Mouse (Mus musculus) lung, embryonic 14.5 days (tissue): Measurements from ENCODE around the gene Mycbp2. TPM values are rescaled to one million over a fixed set of nuclear protein-coding genes. Genes with fewer than 3 reads are reported as not detected.
A peak's percentile ranks its signal among the peaks of the same experiment; 100 is the strongest.

ENCODE experiments used
- ATAC-seq: fragments of 200-750 bp; cut with Nextera tagmentation; 2 replicates; pipeline ENCODE4 v1.8.0; 2017; ENCODE audit warnings: mild to moderate bottlenecking, moderate TSS enrichment, moderate library complexity; ENCODE audit not compliant: insufficient read depth
- DNase-seq: peaks from one replicate; pipeline ENCODE4 v3.0.0-alpha.2; 2015
- H3K27ac ChIP-seq: fragments of 300-500 bp; sonication (generic); 2 replicates; pipeline ENCODE4 v1.5.1; 2014; ENCODE audit warnings: low read depth, mild to moderate bottlenecking, moderate library complexity
- H3K27me3 ChIP-seq: fragments of 300-500 bp; sonication (generic); 2 replicates; pipeline ENCODE4 v1.6.1; 2014; ENCODE audit warnings: low read length, control low read depth; ENCODE audit not compliant: insufficient read depth
- H3K36me3 ChIP-seq: fragments of 300-500 bp; sonication (generic); 2 replicates; pipeline ENCODE4 v1.6.1; 2014; ENCODE audit warnings: control low read depth; ENCODE audit not compliant: insufficient read depth
- H3K4me1 ChIP-seq: fragments of 300-500 bp; sonication (generic); 2 replicates; pipeline ENCODE4 v1.6.1; 2014; ENCODE audit warnings: antibody characterized with exemption, control low read depth; ENCODE audit not compliant: insufficient read depth
- H3K4me2 ChIP-seq: fragments of 300-500 bp; sonication (generic); 2 replicates; pipeline ENCODE4 v1.6.1; 2014; ENCODE audit warnings: mild to moderate bottlenecking
- H3K4me3 ChIP-seq: fragments of 300-500 bp; sonication (generic); 2 replicates; pipeline ENCODE4 v1.5.1; 2014; ENCODE audit warnings: low read depth, low read length
- H3K9ac ChIP-seq: fragments of 300-500 bp; sonication (generic); 2 replicates; pipeline ENCODE4 v1.6.1; 2014
- H3K9me3 ChIP-seq: fragments of 300-500 bp; sonication (generic); 2 replicates; pipeline ENCODE4 v1.6.1; 2016; ENCODE audit warnings: low read depth, low read length, control low read depth
- CTCF ChIP-seq: IDR thresholded peaks from 2 replicates; pipeline ENCODE4 v1.5.1; 2016; ENCODE audit warnings: antibody characterized with exemption, low read depth
- WGBS: fragments of 180-500 bp; shearing (Covaris S2); extraction: QIAGEN DNeasy Blood & Tissue Kit; methylation state at CpG from one replicate; pipeline ENCODE4 v1.1.7; 2014; 5-methylcytosine and 5-hydroxymethylcytosine counted together
- polyA plus RNA-seq: library from polyadenylated mRNA; unstranded; fragments of >200 nt; fragmentation: Nextera tagmentation; extraction: Ambion mirVana; gene quantifications from 2 replicates; pipeline ENCODE4 v1.2.1, GENCODE M21; 2014

Gene Mycbp2
- polyA plus RNA-seq, 1 experiment from 2014 or later = 22.7 TPM

DNA sequence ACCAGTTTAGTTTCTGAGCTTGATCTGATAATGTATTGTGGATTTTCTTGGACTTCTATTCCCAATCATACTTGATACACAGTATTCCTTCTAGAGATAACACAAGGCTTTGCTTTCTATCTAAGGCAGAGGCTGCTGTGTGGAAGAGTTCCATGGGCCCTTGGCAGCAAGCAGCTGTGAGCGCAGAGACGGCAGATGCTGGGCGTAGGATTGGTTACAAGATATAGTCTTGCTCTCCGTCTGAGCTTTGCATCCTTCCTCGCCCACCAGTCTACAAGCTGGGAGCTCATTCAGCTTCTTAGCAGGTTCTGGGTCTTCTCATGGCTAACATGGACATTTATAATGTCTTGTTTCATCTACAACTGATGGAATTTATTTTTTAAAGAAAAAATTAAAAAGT lies 196.5 kb downstream of the Mycbp2 start:
- TF ChIP-seq CTCF = no peak
- WGBS = 93% methylated on average over 5 of the region's 5 CpGs
- no peak overlapping the region for H3K27ac ChIP-seq
- no peaks in the 10 kb centered on the region for H3K4me1 ChIP-seq
- H3K9ac ChIP-seq = no peak overlapping the region
- no peak overlapping the region for H3K4me2 ChIP-seq
- no peaks in the 10 kb centered on the region for H3K9me3 ChIP-seq
- DNase-seq (no peak), ATAC-seq (no peak)
- peaks cover 42% of the 10 kb centered on the region for H3K36me3 ChIP-seq
- H3K4me3 ChIP-seq = no peak overlapping the region
- H3K27me3 ChIP-seq = no peaks in the 10 kb centered on the region

DNA sequence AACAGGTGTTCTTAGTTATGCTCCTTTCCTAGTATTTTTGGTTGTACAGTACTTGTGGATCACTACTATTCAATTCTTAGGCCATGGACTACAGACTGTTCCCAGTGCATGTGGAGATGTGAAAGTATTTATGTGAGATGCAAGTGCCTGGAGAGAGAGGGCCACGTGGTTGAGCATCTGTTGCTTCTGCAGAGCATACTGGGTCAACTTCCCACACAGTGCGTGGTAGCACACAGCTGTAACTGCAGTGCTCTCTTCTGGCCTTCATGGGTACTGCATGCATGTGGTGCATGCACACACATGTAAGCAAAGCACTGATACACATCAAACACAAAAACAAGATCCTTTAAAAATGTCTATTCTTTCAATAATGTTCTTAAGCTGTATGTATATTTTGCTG lies 214.6 kb downstream of the Mycbp2 start:
- DNase-seq = peak; percentile 47
- Histone ChIP-seq H3K9ac (no peak overlapping the region), H3K4me2 (no peak overlapping the region), H3K27ac (no peak overlapping the region), H3K4me1 (no peaks in the 10 kb centered on the region), H3K27me3 (no peaks in the 10 kb centered on the region), H3K4me3 (no peak overlapping the region), H3K36me3 (peaks cover 60% of the 10 kb centered on the region), H3K9me3 (no peaks in the 10 kb centered on the region)
- no peak for ATAC-seq
- WGBS = 71% methylated on average over 2 of the region's 2 CpGs
- peak; percentile 62 for TF ChIP-seq CTCF

DNA sequence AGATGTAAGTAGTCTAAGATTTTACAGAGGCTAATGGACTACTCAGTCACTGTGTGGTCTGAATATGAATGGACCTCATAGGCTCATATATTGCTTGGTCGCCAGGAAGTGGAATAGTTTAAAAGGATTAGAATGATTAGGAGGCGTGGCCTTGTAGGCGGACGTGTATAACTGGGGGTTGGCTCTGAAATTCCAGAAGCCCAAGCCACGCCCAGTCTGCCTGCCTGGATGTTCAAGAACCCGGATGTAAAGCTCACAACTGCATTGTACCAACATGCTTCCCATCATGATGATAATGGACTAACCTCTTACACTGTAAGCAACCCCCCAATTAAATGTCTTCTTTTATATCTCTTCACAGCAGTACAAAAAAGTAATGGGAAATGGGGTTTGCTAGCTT lies 220.9 kb downstream of the Mycbp2 start:
- TF ChIP-seq CTCF = no peak
- WGBS = 84% methylated on average over 6 of the region's 6 CpGs
- no peak for DNase-seq
- no peak for ATAC-seq
- Histone ChIP-seq H3K36me3 (peaks cover 67% of the 10 kb centered on the region), H3K9me3 (no peaks in the 10 kb centered on the region), H3K4me1 (no peaks in the 10 kb centered on the region), H3K27me3 (no peaks in the 10 kb centered on the region), H3K9ac (no peak overlapping the region), H3K4me3 (no peak overlapping the region), H3K4me2 (no peak overlapping the region), H3K27ac (no peak overlapping the region)

DNA sequence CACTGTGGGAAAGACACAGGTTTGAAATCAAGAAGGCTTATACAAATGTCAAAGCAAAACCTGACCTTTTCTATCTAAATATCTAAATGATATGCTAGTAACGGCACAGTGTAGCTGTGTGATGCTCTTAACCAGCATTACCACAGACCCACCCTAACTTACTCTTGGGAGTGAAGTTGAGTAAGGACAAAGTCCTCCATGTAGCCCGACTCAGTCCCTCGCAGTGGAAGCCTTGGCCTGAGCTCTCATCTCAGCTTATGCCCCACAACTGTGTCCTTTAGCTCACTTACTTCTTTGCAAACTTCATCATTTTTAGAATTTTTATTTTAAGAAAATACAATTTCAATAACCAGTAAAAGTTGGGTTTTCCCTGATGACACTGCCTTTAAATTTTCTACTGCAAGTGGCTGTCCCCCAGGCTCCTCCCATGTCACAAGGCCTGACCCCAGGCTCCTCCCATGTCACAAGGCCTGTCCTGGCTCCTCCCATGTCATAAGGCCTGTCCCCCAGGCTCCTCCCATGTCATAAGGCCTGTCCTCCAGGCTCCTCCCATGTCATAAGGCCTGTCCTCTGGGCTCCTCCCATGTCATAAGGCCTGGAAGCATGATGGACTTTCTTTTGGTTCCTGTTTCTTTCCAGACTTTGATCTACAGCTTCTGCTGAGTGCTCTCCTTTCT lies 231.5 kb downstream of the Mycbp2 start:
- ATAC-seq (no peak), DNase-seq (no peak)
- Histone ChIP-seq H3K4me1 (no peaks in the 10 kb centered on the region), H3K27me3 (no peaks in the 10 kb centered on the region), H3K9ac (no peak overlapping the region), H3K36me3 (peaks cover 52% of the 10 kb centered on the region), H3K9me3 (no peaks in the 10 kb centered on the region), H3K27ac (no peak overlapping the region), H3K4me2 (no peak overlapping the region), H3K4me3 (no peak overlapping the region)
- 92% methylated on average over 3 of the region's 3 CpGs for WGBS
- TF ChIP-seq CTCF = no peak

DNA sequence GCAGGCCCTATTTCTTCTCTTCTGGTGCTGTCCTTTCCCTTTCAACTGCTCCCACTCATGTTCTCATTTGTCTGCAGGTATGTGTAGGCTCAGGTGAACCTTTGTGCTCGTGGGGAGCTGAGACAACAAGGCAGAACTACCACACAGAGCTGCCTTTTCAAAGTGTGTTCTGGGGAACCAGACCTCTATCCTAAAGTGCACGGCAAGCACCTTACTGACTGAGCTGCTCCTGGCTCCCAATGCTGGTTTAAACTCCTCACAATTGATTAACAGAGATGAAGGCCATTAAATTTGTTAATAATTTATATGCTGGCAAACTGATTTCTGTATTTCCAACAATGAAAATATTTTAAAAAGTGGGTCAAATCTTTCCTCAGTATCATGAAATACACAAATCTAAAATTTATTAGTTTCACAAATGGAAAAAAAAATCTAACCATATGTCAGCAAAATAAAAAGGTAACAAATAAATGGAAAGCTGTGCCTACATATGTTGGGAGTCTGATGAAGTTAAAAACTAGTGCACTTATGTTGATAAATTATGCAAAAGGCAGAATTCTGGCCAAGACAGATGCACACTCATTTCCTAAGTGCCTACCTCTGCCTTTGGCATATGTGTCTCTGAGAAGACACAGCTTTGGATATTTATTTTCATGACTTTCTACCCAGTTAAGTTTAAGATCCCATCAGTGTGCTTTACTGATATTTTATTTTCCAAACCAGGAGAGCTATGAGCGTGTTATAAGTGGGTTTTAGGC lies 233.8 kb downstream of the Mycbp2 start:
- H3K27me3 ChIP-seq = no peaks in the 10 kb centered on the region
- DNase-seq (no peak), ATAC-seq (no peak)
- no peak for TF ChIP-seq CTCF
- no peaks in the 10 kb centered on the region for H3K9me3 ChIP-seq
- H3K36me3 ChIP-seq = peaks cover 35% of the 10 kb centered on the region
- WGBS = 91% methylated on average over 3 of the region's 3 CpGs
- H3K27ac ChIP-seq = no peak overlapping the region
- no peak overlapping the region for H3K9ac ChIP-seq
- no peaks in the 10 kb centered on the region for H3K4me1 ChIP-seq
- no peak overlapping the region for H3K4me3 ChIP-seq
- H3K4me2 ChIP-seq = no peak overlapping the region

DNA sequence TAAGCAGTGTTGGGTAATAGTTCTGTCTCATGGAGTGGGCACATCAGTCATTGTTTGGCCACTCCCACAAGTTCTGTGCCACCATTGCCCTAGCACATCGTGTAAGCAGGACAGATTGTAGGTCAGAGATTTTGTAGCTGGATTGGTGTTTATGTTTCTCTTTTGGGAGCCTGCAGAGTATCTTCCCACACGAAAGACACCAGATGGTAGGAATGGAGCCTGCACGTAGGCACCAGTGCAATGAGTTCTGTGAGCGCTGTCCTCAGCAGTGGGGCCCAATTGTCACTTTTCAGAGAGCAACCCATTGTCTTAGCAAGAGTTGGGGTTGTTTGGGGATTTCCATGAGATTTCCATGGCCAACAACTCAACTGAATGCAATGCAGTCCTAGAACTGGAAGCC lies 236.6 kb downstream of the Mycbp2 start:
- H3K4me2 ChIP-seq = no peak overlapping the region
- peaks cover 11% of the 10 kb centered on the region for H3K36me3 ChIP-seq
- no peaks in the 10 kb centered on the region for H3K4me1 ChIP-seq
- no peak for TF ChIP-seq CTCF
- no peak for ATAC-seq
- DNase-seq = no peak
- H3K9ac ChIP-seq = no peak overlapping the region
- no peak overlapping the region for H3K4me3 ChIP-seq
- H3K9me3 ChIP-seq = no peaks in the 10 kb centered on the region
- H3K27me3 ChIP-seq = no peaks in the 10 kb centered on the region
- 84% methylated on average over 4 of the region's 4 CpGs for WGBS
- H3K27ac ChIP-seq = no peak overlapping the region

DNA sequence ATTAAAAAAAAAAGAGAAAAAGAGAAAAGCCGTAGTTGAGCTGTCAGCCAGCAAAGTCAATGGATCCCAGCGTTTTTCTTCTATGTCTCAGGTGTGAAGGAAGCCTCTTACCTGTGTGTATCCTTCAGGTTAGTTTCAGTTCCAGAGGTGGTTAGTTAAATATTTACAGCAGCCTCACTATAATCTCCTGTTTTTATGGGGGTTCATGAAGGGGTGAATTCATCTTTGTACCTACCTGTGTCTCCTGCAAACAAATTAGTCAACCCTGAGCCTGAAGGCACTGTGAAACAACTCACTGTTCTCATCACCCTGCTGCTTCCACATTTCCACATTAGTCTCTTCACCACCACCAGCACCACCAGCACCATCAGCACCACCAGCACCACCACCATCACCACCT lies 240.3 kb downstream of the Mycbp2 start:
- Histone ChIP-seq H3K27ac (no peak overlapping the region), H3K27me3 (no peaks in the 10 kb centered on the region), H3K9me3 (no peaks in the 10 kb centered on the region), H3K4me2 (no peak overlapping the region), H3K36me3 (no peaks in the 10 kb centered on the region), H3K4me1 (0 out of 2 replicates have a peak, but pooled peaks cover under 1% of the 10 kb centered on the region), H3K4me3 (no peak overlapping the region), H3K9ac (no peak overlapping the region)
- ATAC-seq = no peak
- TF ChIP-seq CTCF = no peak
- WGBS = 81% methylated on average over 2 of the region's 2 CpGs
- no peak for DNase-seq
